Mouse (Mus musculus): Measurements from ENCODE around the gene P3h2. TPM values are rescaled to one million over a fixed set of nuclear protein-coding genes. Genes with fewer than 3 reads are reported as not detected.

The P3h2 gene
- polyA plus RNA-seq, 1 experiment from 2014 or later, result 1.8 TPM

GRCm38 (mm10) chr16:26039320-26039719 is 66.3 kb downstream of the P3h2 start:
- no peak overlapping the region for H3K27ac ChIP-seq (ENCODE audit: low read depth, low read length)
- no peak overlapping the region for H3K4me2 ChIP-seq (replicated peaks; ENCODE audit: low read depth)
- no peaks in the 10 kb centered on the region for H3K9me3 ChIP-seq (ENCODE audit: control insufficient read depth)
- ATAC-seq, result no peak
- H3K27me3 ChIP-seq (replicated peaks; ENCODE audit: control insufficient read depth, insufficient read depth, low read length), result no peaks in the 10 kb centered on the region
- no peak overlapping the region for H3K9ac ChIP-seq (ENCODE audit: low read depth, low read length)
- no peaks in the 10 kb centered on the region for H3K36me3 ChIP-seq (ENCODE audit: control insufficient read depth, insufficient read depth)
- H3K4me3 ChIP-seq (ENCODE audit: low read depth, low read length), result no peak overlapping the region
- no peaks in the 10 kb centered on the region for H3K4me1 ChIP-seq (replicated peaks; ENCODE audit: control insufficient read depth, insufficient read depth, low read length)
- 69% methylated on average over 3 of the region's 3 CpGs for WGBS
- no peak for TF ChIP-seq CTCF (IDR thresholded peaks at IDR 0.05; ENCODE audit: low read depth)

- Histone ChIP-seq H3K9me3 (ENCODE audit: control insufficient read depth) (no peaks in the 10 kb centered on the region), H3K27ac (ENCODE audit: low read depth, low read length) (no peak overlapping the region), H3K27me3 (replicated peaks; ENCODE audit: control insufficient read depth, insufficient read depth, low read length) (no peaks in the 10 kb centered on the region), H3K4me2 (replicated peaks; ENCODE audit: low read depth) (no peak overlapping the region), H3K9ac (ENCODE audit: low read depth, low read length) (no peak overlapping the region), H3K4me1 (replicated peaks; ENCODE audit: control insufficient read depth, insufficient read depth, low read length) (no peaks in the 10 kb centered on the region), H3K36me3 (ENCODE audit: control insufficient read depth, insufficient read depth) (no peaks in the 10 kb centered on the region), H3K4me3 (ENCODE audit: low read depth, low read length) (no peak overlapping the region)
- no peak for ATAC-seq
- no peak for TF ChIP-seq CTCF (IDR thresholded peaks at IDR 0.05; ENCODE audit: low read depth)
- 50% methylated on average over 3 of the region's 3 CpGs for WGBS
Measured at GRCm38 (mm10) chr16:26035525-26035924, 70.1 kb downstream of the P3h2 start.

- Histone ChIP-seq H3K36me3 (ENCODE audit: control insufficient read depth, insufficient read depth) (no peaks in the 10 kb centered on the region), H3K9ac (ENCODE audit: low read depth, low read length) (no peak overlapping the region), H3K4me1 (replicated peaks; ENCODE audit: control insufficient read depth, insufficient read depth, low read length) (no peaks in the 10 kb centered on the region), H3K27ac (ENCODE audit: low read depth, low read length) (no peak overlapping the region), H3K4me3 (ENCODE audit: low read depth, low read length) (no peak overlapping the region), H3K4me2 (replicated peaks; ENCODE audit: low read depth) (no peak overlapping the region), H3K27me3 (replicated peaks; ENCODE audit: control insufficient read depth, insufficient read depth, low read length) (no peaks in the 10 kb centered on the region), H3K9me3 (ENCODE audit: control insufficient read depth) (no peaks in the 10 kb centered on the region)
- 62% methylated on average over 5 of the region's 5 CpGs for WGBS
- ATAC-seq, result no peak
- no peak for TF ChIP-seq CTCF (IDR thresholded peaks at IDR 0.05; ENCODE audit: low read depth)
Measured at GRCm38 (mm10) chr16:26035079-26035478, 70.5 kb downstream of the P3h2 start.

DNA sequence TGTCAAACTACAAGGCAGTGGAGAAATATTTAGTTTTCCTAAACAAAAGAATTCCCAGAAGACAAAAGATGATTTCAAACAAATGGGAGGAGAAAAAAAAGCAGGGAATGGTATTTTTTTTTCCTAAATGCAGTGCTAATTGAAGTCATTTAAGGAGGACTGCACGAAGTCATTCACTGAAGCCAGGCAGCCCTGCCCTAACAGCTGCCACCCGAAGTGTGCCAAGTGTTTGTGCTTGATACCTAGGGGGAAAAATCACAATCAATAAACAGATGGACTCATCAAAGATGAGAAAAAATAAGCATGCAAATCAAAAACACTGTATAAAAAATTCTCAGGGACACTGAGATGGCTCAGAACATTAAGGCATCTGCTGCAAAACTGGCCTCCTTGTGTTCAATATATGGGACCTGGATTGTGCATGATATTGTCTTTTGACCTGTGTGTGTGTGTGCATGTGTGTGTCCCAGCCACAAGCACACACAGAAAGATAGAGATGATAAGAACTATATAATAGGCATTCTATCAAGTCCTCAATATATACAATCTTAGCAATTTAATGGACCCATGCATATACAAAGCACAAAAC is 76.1 kb downstream of the P3h2 start:
- Histone ChIP-seq H3K27me3 (replicated peaks; ENCODE audit: control insufficient read depth, insufficient read depth, low read length) (no peaks in the 10 kb centered on the region), H3K27ac (ENCODE audit: low read depth, low read length) (no peak overlapping the region), H3K4me3 (ENCODE audit: low read depth, low read length) (no peak overlapping the region), H3K9ac (ENCODE audit: low read depth, low read length) (no peak overlapping the region), H3K36me3 (ENCODE audit: control insufficient read depth, insufficient read depth) (no peaks in the 10 kb centered on the region), H3K4me2 (replicated peaks; ENCODE audit: low read depth) (no peak overlapping the region), H3K4me1 (replicated peaks; ENCODE audit: control insufficient read depth, insufficient read depth, low read length) (no peaks in the 10 kb centered on the region), H3K9me3 (ENCODE audit: control insufficient read depth) (no peaks in the 10 kb centered on the region)
- TF ChIP-seq CTCF (IDR thresholded peaks at IDR 0.05; ENCODE audit: low read depth), result no peak
- WGBS, result 50% methylated on average over 2 of the region's 2 CpGs
- ATAC-seq, result no peak

GRCm38 (mm10) chr16:26026416-26026815 is 79.2 kb downstream of the P3h2 start:
- Histone ChIP-seq H3K9ac (ENCODE audit: low read depth, low read length) (no peak overlapping the region), H3K9me3 (ENCODE audit: control insufficient read depth) (no peaks in the 10 kb centered on the region), H3K27ac (ENCODE audit: low read depth, low read length) (no peak overlapping the region), H3K4me1 (replicated peaks; ENCODE audit: control insufficient read depth, insufficient read depth, low read length) (no peaks in the 10 kb centered on the region), H3K36me3 (ENCODE audit: control insufficient read depth, insufficient read depth) (no peaks in the 10 kb centered on the region), H3K4me3 (ENCODE audit: low read depth, low read length) (no peak overlapping the region), H3K4me2 (replicated peaks; ENCODE audit: low read depth) (no peak overlapping the region), H3K27me3 (replicated peaks; ENCODE audit: control insufficient read depth, insufficient read depth, low read length) (no peaks in the 10 kb centered on the region)
- ATAC-seq, result no peak
- peak; percentile 31; the same call in 1 of the 2 replicates for TF ChIP-seq CTCF (IDR thresholded peaks at IDR 0.05; ENCODE audit: low read depth)
- 81% methylated on average over 3 of the region's 3 CpGs for WGBS

- H3K4me3 ChIP-seq (ENCODE audit: low read depth, low read length), result no peak overlapping the region
- no peaks in the 10 kb centered on the region for H3K9me3 ChIP-seq (ENCODE audit: control insufficient read depth)
- ATAC-seq, result no peak
- no peak overlapping the region for H3K4me2 ChIP-seq (replicated peaks; ENCODE audit: low read depth)
- TF ChIP-seq CTCF (IDR thresholded peaks at IDR 0.05; ENCODE audit: low read depth), result no peak
- no peaks in the 10 kb centered on the region for H3K36me3 ChIP-seq (ENCODE audit: control insufficient read depth, insufficient read depth)
- no peak overlapping the region for H3K9ac ChIP-seq (ENCODE audit: low read depth, low read length)
- 82% methylated on average over 5 of the region's 5 CpGs for WGBS
- H3K27ac ChIP-seq (ENCODE audit: low read depth, low read length), result no peak overlapping the region
- no peaks in the 10 kb centered on the region for H3K4me1 ChIP-seq (replicated peaks; ENCODE audit: control insufficient read depth, insufficient read depth, low read length)
- H3K27me3 ChIP-seq (replicated peaks; ENCODE audit: control insufficient read depth, insufficient read depth, low read length), result no peaks in the 10 kb centered on the region
Measured at GRCm38 (mm10) chr16:26024543-26024942, 81.0 kb downstream of the P3h2 start.

DNA sequence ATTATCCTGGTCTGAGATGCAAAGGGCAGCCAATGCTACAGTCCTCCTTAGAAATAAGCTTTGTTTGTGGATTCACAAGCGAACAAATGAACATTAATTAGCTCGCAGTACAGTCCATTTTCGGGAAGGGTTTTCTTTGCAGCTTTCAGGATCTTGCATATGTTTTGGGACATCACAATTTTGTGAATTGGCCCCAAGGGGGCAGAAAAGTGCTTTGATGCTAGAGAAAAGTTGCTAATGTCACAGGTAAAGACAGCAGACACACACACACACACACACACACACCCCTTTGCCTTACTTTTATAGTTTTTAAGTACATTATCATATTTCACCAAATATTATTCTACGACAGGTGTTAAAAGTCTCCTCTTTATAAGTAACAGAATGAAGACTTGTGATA is 82.2 kb downstream of the P3h2 start:
- TF ChIP-seq CTCF (IDR thresholded peaks at IDR 0.05; ENCODE audit: low read depth), result peak; percentile 51
- no peaks in the 10 kb centered on the region for H3K4me1 ChIP-seq (replicated peaks; ENCODE audit: control insufficient read depth, insufficient read depth, low read length)
- no peak overlapping the region for H3K4me3 ChIP-seq (ENCODE audit: low read depth, low read length)
- no peak overlapping the region for H3K4me2 ChIP-seq (replicated peaks; ENCODE audit: low read depth)
- H3K9ac ChIP-seq (ENCODE audit: low read depth, low read length), result no peak overlapping the region
- no peak for ATAC-seq
- H3K9me3 ChIP-seq (ENCODE audit: control insufficient read depth), result no peaks in the 10 kb centered on the region
- WGBS, result 67% methylated on average over 4 of the region's 4 CpGs
- no peaks in the 10 kb centered on the region for H3K36me3 ChIP-seq (ENCODE audit: control insufficient read depth, insufficient read depth)
- no peak overlapping the region for H3K27ac ChIP-seq (ENCODE audit: low read depth, low read length)
- no peaks in the 10 kb centered on the region for H3K27me3 ChIP-seq (replicated peaks; ENCODE audit: control insufficient read depth, insufficient read depth, low read length)

Measured in intestine, postnatal 0 days (tissue).